Mouse (Mus musculus) bone marrow macrophage, adult 2 months (primary cell): Measurements from ENCODE around the gene Gm9821.

Source experiments
- CTCF ChIP-seq: IDR thresholded peaks from 2 replicates; pipeline ENCODE4 v1.5.1; 2012; ENCODE audit warnings: low read depth, mild to moderate bottlenecking, low read length, moderate library complexity
- POLR2A ChIP-seq: IDR thresholded peaks from 2 replicates; pipeline ENCODE4 v1.6.1; 2012; ENCODE audit warnings: mild to moderate bottlenecking, low read depth, low read length, borderline replicate concordance

DNA sequence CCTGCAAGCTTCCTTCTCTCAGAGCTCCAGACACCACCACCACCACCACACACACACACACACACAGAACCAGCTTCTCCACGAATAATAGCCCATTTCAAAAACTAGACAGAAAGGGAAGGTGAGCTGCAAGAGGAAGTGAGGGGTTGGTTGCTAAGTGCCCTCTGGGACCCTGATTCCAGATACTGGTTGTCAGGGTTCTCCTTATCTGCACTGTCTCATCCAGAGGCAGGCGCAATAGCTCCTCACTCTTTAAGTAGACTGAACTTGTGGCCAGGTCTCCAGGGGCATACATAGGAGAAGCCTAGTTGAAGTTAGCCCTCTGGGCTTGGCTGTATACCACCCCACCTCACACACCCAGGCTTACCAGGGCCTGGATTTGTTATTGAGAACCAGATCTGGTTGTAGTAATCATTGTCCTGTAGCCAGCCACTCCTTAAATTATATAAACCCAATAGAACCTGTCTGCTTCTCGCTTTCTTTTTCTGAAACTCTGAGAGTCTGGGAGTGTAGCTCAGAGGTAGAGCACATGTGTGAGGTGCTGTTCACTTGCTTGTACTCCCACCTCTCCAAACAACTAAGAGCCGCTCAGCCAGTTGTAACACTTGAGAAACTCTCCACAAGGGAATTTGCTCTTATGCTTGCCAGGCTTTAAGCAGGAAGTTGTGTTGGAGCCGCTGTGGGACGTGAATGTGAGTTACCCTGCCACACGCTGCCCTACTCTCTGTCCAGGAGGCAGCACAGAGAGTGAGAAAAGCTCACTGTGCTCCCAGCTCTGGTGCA, 32.0 kb upstream of the Gm9821 start:
- TF ChIP-seq CTCF, result no peak
- no peak for TF ChIP-seq POLR2A
